Mouse (Mus musculus) adrenal gland, adult 8-10 months (tissue): ENCODE results near the gene Farp1. TPM values are rescaled to one million over a fixed set of nuclear protein-coding genes. Genes with fewer than 3 reads are reported as not detected.
A peak's percentile ranks its signal among the peaks of the same experiment; 100 is the strongest.

Experiments used
- DNase-seq: peaks from one replicate; pipeline ENCODE4 v3.0.0; 2022
- total RNA-seq, 4 experiments: library from RNA; stranded (reverse); gene quantifications; 2 replicates each; pipeline ENCODE4 v1.2.4; 2022

The Farp1 gene
- total RNA-seq, 4 experiments from 2014 or later = 15.5 to 24.1 (median 21.4) TPM

- no peak for DNase-seq
Measured at GRCm38 (mm10) chr14:121147026-121147425, 112.0 kb downstream of the Farp1 start.

DNA sequence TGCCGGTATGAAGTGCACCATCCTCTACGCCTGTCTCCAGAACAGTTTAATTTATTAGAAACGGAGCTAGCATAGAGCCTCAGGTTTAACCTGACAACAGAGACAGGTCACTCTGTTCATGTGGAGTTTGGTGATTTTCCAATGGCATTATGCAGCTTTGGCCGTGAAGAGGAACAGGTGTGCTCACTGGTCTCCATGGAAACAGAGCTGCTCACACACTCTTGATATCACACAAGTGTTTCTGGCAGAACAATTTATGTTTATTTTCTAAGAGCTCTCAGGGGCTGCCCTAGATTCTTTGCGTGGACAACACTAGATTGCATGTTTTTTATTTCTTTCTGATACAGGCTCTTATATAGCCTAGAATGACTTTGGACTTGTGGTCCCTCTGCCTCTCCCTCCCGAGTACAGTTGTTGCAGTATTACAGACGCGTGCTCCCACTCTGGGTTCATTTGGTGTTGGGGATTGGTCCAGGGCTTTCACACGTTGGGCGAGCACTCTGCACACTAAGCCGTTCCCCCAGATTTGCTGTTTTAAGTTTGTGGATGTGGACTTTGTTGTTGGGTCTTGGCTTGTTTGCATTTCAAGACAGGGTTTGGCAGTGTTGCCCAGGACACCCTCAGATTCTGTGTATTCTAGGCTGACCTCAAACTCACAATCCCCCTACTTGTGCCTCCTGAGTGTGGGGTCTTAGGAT lies 113.2 kb downstream of the Farp1 start:
- DNase-seq = no peak

GRCm38 (mm10) chr14:121149984-121150383 lies 115.0 kb downstream of the Farp1 start:
- no peak for DNase-seq

- DNase-seq = no peak
Measured at GRCm38 (mm10) chr14:121151837-121152236, 116.8 kb downstream of the Farp1 start.

- no peak for DNase-seq
Measured at GRCm38 (mm10) chr14:121152771-121153170, 117.8 kb downstream of the Farp1 start.

DNA sequence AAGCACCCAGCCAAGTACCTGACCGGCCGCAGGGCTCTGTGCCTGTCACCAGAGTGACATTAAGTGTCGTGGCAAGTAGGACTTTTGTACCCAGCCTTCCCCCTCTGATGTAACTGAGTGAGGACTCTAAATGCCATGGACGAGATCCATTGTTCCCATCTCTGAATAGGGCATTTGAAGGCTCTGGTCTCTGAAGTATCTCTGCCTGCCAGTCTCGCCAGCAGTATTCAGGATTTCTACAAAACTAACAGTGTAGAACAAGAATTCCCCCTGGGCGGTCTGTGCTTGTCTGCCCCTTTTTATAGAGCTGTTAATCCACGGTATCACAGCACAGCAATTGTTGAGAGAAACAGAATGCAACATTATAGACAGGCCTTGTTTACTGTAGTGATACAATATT lies 118.3 kb downstream of the Farp1 start:
- no peak for DNase-seq

DNA sequence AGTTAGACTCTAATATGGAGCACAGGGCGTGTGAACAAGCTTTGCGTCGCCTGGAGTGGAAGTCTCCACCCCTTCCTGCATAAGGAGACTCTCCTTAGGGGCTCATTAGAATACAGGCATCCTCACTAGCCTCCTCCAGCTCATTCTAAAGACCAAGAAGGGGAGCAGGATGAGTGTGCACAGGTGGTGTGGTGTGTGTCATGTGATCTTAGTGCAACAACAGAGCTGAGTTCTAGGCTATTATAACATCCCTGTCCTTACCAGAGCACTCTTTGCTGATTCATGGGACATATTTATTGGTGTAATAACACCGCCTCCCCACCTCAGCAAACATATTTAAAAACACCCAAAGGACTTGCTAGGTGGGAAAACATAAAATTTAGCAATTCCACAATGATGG lies 120.2 kb downstream of the Farp1 start:
- no peak for DNase-seq

GRCm38 (mm10) chr14:121158616-121159015 lies 123.6 kb downstream of the Farp1 start:
- no peak for DNase-seq

DNA sequence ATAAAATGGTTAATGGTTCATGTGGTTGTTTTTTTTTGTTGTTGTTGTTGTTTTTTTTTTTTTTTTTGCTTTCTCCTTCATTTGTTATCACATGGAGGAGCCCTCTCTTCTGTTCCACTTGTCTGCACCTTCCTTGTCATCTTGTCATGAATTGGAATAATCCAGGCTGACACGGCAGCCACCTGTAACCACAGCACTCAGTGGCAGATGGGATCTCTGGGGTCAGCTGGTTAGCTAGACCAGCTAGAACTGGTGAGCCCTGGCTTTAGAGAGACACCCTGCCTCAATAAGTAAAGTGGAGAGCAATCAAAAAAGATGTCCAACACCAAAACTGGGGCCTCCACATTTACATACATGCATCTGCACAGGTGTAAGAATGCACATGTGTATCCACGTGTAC lies 127.8 kb downstream of the Farp1 start:
- DNase-seq = no peak

GRCm38 (mm10) chr14:121164866-121165265 lies 129.9 kb downstream of the Farp1 start:
- no peak for DNase-seq

DNA sequence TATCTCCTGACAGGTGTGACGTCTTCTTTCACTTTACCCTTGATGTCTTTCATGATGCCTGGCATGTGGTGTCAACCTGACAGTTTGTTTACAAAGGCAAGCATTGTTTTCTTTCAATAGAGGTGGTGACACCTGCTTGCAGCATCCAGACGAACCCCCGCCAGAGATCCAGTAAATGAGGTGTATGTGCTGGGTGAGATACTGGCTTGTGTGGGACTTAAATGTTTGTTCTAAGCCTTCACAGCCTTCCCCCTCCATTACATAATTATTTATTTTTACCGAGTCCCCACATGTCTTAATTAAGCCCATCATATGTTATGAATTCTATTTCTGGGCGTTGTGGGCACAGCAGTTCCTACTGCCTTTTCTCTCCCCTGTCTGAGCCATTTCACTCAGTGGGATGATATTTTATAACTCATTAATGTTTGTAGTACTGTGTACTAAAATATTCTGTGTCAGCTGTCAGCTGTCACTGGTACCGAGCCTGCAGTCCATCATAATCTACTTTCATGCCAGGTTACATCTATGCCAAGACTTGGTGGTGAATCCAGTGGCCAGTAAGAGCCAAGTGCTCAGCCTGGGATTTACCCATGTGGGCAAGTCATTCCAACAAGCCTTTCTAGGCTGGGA lies 130.5 kb downstream of the Farp1 start:
- DNase-seq = no peak

- no peak for DNase-seq
Measured at GRCm38 (mm10) chr14:121166038-121166436, 131.0 kb downstream of the Farp1 start.

DNA sequence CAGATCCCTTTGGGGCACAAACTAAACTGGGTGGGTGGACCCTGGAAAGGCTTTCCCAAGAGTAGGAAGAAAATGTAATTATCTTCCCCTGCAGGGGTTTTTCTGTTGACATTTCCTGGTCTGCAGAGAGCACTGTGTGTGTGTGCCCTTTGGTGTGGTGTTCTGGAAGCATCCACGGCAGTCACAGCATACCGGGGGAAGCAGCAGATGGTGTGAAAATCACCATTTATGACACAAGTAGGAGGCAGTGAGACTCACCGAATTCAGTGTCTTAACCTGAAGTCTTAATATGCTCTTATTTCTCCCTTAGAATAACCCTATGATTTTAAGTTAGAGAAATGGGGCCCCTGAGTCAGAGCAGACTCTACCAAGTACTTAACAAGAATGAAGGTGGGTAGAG lies 133.7 kb downstream of the Farp1 start:
- no peak for DNase-seq

DNA sequence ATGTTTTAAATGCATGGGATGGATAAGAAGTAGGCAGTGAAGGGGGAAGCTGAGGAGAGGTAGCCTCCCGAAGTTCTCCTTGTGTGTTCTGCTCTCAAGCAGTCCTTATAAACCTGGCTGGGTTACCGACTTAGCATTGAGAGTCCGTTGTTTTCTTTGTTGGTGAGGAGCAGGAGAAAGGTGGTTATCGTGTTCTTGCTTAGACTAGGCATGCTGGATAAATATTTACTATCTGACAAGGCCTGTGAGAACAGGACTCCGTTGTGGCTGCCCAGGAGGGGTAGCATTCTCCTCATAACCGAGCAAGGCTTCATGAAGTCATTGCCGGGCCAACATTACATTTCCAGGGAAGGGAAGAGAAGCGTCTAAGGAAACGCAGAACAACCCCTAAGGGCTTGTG lies 135.3 kb downstream of the Farp1 start:
- no peak for DNase-seq

DNA sequence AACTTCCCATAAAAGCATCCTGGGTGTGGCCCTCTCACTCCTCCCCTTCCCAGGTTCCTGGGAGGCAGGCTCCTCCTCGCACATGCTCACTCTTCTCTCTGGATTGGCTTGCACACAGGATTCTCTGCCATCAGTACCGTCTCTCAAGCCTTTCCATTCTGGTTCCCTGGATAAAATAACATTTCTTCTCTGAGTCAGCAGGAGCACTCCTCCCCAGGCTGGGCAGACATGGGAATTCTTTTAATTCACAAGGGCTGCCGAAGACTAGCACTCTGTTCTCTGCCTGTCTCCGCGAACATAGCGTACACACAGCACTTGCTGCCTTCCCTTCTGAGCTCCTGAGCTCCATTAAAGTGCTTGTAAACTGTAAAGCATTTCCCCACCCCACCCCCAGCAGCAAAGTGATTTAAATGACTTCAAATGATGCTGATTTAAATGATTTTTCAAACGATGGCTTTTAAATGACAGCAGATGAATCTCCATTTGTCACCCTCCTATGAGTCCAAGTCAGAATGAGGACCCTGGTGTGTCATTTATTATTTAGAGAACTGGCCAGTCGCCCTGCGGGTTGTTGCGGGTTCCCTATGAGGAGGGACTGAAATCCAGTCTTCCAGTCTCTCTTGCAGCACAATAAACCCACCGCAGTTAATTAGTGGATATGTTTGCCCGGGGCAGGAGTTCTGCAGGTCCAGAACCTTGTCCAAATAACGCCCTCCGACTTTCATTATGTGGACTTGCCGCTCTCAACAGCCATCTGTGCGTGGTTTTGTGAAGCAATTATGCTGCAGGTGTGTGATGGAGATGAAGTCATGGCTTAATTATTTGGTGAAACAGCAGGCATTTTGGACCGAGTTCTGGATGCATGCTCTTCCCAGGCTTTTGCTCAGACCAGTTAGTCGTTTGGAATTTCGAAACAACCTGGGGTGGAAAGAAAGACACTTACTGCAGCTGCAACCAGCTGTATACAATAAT lies 137.4 kb downstream of the Farp1 start:
- DNase-seq = no peak

GRCm38 (mm10) chr14:121175385-121175784 lies 140.4 kb downstream of the Farp1 start:
- no peak for DNase-seq

DNA sequence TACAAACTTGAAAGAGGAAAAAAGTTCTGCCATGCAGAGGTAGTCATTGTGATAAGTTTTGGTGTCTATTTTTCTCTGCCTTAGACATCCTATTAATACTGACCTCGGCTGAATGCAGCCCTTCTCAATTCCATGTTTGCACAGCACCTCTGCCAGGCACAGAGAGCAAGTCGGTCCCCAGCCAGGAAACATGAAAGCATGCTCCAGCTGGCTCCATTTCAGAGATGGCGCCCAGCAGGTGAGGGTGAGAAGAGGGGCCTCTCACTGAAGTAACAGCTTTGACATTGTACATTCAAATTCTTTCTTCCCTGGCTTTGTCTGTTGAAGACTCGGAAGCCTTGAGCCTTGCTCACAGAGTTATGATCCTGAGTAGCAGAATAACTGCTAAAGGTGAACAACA lies 140.9 kb downstream of the Farp1 start:
- no peak for DNase-seq

GRCm38 (mm10) chr14:121177907-121178306 lies 142.9 kb downstream of the Farp1 start:
- no peak for DNase-seq

DNA sequence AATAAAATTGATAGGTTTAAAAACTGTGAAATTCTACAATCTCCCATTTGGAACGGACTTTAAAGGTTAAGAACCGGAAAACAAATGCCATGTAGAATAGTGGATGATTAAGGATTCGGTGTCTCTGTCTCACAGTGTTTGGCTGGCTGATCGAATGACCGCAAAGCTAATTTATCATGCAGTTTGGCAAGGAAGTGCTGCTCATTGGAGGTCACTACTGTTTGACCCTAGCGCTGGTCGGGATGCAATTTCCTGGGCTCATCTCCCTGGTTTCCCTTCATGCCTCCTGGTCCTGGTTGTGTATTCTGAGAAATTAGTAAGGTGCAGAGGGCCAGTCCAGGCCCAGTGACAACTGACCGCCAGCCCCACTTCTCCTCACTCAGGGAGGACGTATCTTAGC lies 145.6 kb downstream of the Farp1 start:
- peak; percentile 28 for DNase-seq

DNA sequence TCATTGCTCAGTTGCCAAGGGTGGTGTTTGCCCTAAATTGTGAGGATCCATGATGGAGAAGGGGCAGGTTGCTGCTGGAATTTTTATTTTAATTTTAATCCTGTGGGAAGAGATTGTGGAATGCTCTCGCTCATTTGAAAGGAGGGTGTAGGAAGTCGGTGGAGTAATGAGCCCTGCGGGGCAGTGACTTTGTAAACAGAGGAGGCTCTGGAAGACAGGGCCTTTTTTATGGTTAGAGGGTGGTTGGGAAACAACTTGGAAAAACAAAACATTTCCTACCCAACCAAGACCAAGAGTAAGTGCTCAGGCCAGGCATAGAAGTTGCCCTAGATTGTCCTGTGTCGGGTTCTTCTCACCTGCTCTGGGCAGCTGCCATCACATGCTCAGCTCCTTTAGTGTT lies 146.8 kb downstream of the Farp1 start:
- no peak for DNase-seq

DNA sequence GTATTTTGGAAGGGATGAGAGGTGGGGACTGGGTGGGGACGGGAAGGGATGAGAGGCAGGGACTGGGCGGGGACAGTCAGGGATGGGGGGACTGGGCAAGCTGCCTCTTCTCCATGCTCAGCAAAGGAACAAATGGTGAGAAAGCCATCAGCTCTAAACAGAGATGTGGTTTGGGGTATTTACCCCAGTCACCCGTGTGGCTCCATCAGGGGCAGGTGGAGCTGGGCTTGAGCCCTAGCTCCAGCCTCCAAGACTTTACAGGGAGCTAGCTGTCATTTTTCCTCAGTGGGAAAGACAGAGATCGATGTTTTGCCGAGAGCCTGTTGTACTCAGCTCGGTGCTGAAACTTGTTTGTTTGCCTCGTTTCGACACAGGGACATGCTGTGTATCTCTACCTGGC lies 148.0 kb downstream of the Farp1 start:
- no peak for DNase-seq

GRCm38 (mm10) chr14:121183414-121184130 lies 148.6 kb downstream of the Farp1 start:
- no peak for DNase-seq

- DNase-seq = no peak
Measured at GRCm38 (mm10) chr14:121184351-121184750, 149.4 kb downstream of the Farp1 start.
